Mouse (Mus musculus): ENCODE results near the gene Plekha1.

- no peak for TF ChIP-seq POLR2A (IDR thresholded peaks at IDR 0.05; ENCODE audit: insufficient read length, low read depth)
- no peak for TF ChIP-seq USF1 (IDR thresholded peaks at IDR 0.05; ENCODE audit: low read depth)
- peak in 2 of 3 experiments; percentile 28 to 64 for TF ChIP-seq MYOD1 (IDR thresholded peaks at IDR 0.05; ENCODE audit: control insufficient read depth in 1 of 3, insufficient read length in 2 of 3, low read depth in 2 of 3)
- TF ChIP-seq E2F4 (IDR thresholded peaks at IDR 0.05; ENCODE audit: insufficient read depth), result no peak
- no peak for TF ChIP-seq SRF (IDR thresholded peaks at IDR 0.05; ENCODE audit: control insufficient read depth, insufficient read length, low read depth)
Observed at GRCm38 (mm10) chr7:130834958-130835861, 30.3 kb upstream of the Plekha1 start.
